Mouse (Mus musculus) liver, embryonic 14.5 days (tissue): Measurements from ENCODE around the gene Aqp6.

ENCODE experiments used
- CTCF ChIP-seq: IDR thresholded peaks from 2 replicates; pipeline ENCODE4 v1.5.1; 2016; ENCODE audit warnings: antibody characterized with exemption, low read depth, control low read depth
- EP300 ChIP-seq: IDR thresholded peaks from 2 replicates; pipeline ENCODE4 v1.6.1; 2016; ENCODE audit warnings: antibody characterized with exemption, low read depth

GRCm38 (mm10) chr15:99618595-99618994, 17.4 kb downstream of the Aqp6 start:
- TF ChIP-seq CTCF (no peak), EP300 (no peak)
